Mouse (Mus musculus) kidney, adult 2 months (tissue): ENCODE results near the gene Fam92b.

Experiments
- CTCF ChIP-seq: fragments of 200-500 bp; conservative IDR thresholded peaks from 2 replicates; pipeline ENCODE4 v1.5.1; 2011; ENCODE audit warnings: low read depth, mild to moderate bottlenecking, control low read depth, low read length, moderate library complexity, mixed read lengths; ENCODE audit not compliant: insufficient read depth, insufficient read length
- POLR2A ChIP-seq: fragments of 200-500 bp; IDR thresholded peaks from one replicate; pipeline ENCODE4 v1.6.1; 2011; ENCODE audit warnings: low read depth, low read length, control low read depth

- TF ChIP-seq POLR2A (no peak), CTCF (no peak)
Observed at GRCm38 (mm10) chr8:120120951-120121350, 56.3 kb downstream of the Fam92b start.
